Mouse (Mus musculus): ENCODE measurements around the gene Plin4. TPM values are rescaled to one million over a fixed set of nuclear protein-coding genes. Genes with fewer than 3 reads are reported as not detected.
"Not testable (repeated sequence)": the region's sequence is repeated elsewhere in the genome, so short reads cannot be mapped to it uniquely, and the experiment has no call there.

Gene Plin4
- polyA plus RNA-seq, 1 experiment from 2014 or later: 0.05 TPM

DNA sequence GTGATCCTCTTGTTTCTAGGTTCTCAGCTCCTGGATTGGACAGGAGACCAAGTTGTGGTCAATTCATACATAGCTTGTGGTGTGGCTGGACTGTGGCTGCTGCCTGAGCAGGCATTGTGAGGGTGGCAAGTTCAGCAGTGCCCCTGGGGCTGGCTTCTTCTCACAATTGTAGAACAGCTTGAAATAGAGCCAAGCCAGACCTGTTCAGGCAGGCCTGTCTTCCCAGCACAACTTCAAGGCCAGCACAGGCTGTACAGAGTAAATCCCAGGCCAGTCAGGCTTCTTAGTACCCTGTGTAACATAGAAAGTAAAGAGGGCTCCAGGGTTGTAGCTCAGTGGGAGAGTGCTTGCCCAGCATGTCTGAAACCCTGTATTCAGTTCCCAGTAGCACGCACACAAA lies 16.8 kb downstream of the Plin4 start:
- no peak for ATAC-seq (ENCODE audit: low FRiP score, low read depth)
- H3K4me3 ChIP-seq: no peak overlapping the region
- no peak overlapping the region for H3K27ac ChIP-seq
- no peaks in the 10 kb centered on the region for H3K4me1 ChIP-seq
- WGBS: 94% methylated on average over 1 of the region's 1 CpGs
- H3K9me3 ChIP-seq: no peaks in the 10 kb centered on the region
- H3K36me3 ChIP-seq: peaks cover 69% of the 10 kb centered on the region
- no peak overlapping the region for H3K9ac ChIP-seq
- no peak overlapping the region for H3K4me2 ChIP-seq (replicated peaks)
- H3K27me3 ChIP-seq (replicated peaks): no peaks in the 10 kb centered on the region

DNA sequence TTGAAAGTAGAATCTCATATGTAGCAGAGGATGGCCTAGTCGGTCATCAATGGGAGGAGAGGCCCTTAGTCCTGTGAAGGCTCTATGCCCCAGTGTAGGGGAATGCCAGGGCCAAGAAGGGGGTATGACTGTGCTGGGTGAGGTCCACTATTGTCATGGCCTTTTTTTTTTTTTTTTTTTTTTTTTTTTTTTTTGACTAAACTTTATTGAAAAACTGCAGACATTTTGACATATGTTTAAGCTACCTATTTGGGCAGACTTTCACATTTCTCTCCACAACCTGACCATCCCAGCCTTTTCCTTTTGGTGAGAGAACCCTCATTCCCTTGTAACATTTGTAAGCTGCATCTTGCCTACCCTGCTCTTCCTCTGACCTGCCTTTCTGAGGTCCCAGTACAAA lies 17.3 kb downstream of the Plin4 start:
- WGBS: 89% methylated on average over 1 of the region's 1 CpGs
- no peak for ATAC-seq (ENCODE audit: low FRiP score, low read depth)

DNA sequence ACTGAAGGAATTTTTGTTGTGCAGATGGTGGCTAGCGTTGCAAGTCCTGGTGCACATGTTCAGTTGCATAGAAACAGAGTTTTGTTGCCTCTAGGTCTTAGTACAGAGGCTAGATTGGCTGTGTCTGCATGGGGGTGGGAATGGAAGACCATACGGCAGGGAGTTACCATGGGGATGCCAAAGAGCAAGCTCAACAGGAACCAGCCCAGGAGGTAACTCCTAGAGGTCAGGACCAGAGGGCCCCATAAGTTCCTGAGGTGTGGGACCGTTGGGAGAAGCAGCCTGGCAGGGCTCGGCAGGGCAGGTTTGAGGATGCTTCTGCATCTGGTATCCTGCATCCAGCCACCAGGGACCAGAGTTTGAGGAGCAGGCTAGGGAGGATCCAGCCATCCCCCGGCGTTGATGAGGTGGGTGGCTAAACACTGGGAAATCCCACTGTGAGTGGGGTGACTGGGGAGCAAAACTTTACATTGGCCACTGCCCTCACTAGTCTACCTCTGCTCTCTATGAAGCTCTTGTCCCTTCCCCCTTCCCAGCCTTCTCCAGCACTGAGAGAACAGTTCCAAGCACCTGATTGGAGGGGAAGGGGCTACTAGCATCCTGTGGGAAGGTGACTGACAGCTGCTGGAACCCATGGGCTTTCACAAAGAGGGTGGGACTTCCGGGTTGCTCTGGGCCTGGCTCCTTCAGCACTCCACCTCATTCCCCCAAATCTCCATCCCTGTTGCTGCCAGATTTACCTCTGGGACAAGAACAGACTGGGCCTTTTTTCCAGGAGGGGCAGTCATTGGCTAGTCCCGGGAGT lies 28.6 kb downstream of the Plin4 start:
- H3K4me1 ChIP-seq: peaks cover 25% of the 10 kb centered on the region
- ATAC-seq (ENCODE audit: low FRiP score, low read depth): peak; percentile 25
- peak overlapping the region; percentile 96 for H3K4me2 ChIP-seq (replicated peaks)
- peaks cover 21% of the 10 kb centered on the region for H3K36me3 ChIP-seq
- H3K27ac ChIP-seq: no peak overlapping the region
- H3K9ac ChIP-seq: peak overlapping the region; percentile 88
- H3K4me3 ChIP-seq: peak overlapping the region; percentile 90
- no peaks in the 10 kb centered on the region for H3K9me3 ChIP-seq
- H3K27me3 ChIP-seq (replicated peaks): no peaks in the 10 kb centered on the region
- WGBS: 9% methylated on average over 8 of the region's 8 CpGs

More for the DNA sequence above, 17.3 kb downstream of the Plin4 start:
- Histone ChIP-seq H3K36me3 (peaks cover 64% of the 10 kb centered on the region), H3K9ac (no peak overlapping the region), H3K9me3 (no peaks in the 10 kb centered on the region), H3K4me1 (no peaks in the 10 kb centered on the region), H3K4me2 (replicated peaks) (no peak overlapping the region), H3K27ac (no peak overlapping the region), H3K27me3 (replicated peaks) (no peaks in the 10 kb centered on the region), H3K4me3 (no peak overlapping the region)

GRCm38 (mm10) chr17:56079921-56080320 lies 29.7 kb downstream of the Plin4 start:
- WGBS: 4% methylated on average over 11 of the region's 11 CpGs
- peak overlapping the region; percentile 90 for H3K4me3 ChIP-seq
- H3K4me1 ChIP-seq: peaks cover 33% of the 10 kb centered on the region
- ATAC-seq (ENCODE audit: low FRiP score, low read depth): no peak; the same call in 1 of the 2 replicates
- H3K36me3 ChIP-seq: peaks cover 16% of the 10 kb centered on the region
- no peaks in the 10 kb centered on the region for H3K9me3 ChIP-seq
- H3K27ac ChIP-seq: peak overlapping the region; percentile 57; the same call in 1 of the 2 replicates
- H3K9ac ChIP-seq: peak overlapping the region; percentile 88
- H3K27me3 ChIP-seq (replicated peaks): no peaks in the 10 kb centered on the region
- peak overlapping the region; percentile 96 for H3K4me2 ChIP-seq (replicated peaks)

DNA sequence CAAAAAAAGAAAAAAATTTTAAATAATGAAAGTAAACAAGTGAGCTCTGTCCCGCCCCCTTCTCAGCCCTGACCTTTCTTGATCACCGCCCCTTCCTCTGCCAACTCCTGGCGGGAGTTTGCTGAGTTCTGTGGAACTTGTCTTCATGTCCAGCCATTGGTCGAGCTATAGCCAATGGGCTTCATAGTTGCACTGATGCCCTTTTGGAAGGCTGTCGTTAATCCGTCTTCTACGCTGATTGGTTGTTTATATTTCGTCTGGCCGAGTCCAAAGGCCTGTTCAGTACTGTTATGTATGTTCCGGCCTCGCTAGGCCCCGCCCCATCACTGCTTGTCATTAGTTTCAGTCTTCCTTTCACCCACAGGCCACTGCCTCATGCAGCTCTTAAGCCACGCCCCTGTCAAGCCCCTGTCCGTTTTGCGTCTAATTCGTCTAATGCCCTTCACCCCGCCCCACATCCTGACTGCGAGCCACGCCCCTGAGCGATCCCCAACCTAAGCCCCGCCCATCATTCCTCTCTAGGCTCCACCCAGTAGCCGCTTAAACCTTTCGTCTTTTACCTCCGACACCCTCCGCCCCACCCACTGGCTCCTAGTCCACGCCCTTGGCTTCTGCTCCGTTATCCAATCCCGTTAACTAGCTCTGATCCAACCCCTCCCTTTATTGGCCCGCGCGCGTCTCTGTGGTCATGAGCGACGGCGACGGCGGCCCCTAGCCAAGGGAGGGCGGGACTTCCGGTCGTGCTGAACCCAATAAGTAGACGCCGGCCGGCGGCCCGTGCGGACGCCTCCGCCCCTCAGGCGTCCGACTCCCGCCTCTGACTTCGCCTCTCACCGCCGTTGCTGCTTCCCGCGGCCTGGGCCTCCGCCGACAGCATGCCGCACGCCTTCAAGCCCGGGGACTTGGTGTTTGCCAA lies 30.5 kb downstream of the Plin4 start, which contains the start of gene Hdgfl2:
Gene Hdgfl2, plus strand, starts transcription at position 755 of the 916 bp plus-strand sequence.
- peak; percentile 93 for ATAC-seq (ENCODE audit: low FRiP score, low read depth)
- Histone ChIP-seq H3K4me1 (peaks cover 38% of the 10 kb centered on the region), H3K4me2 (replicated peaks) (peak within 1 kb of the TSS; percentile 96), H3K9me3 (no peaks in the 10 kb centered on the region), H3K27ac (peak within 1 kb of the TSS; percentile 57; the same call in 1 of the 2 replicates), H3K9ac (peak within 1 kb of the TSS; percentile 88), H3K27me3 (replicated peaks) (no peaks in the 10 kb centered on the region), H3K36me3 (peaks cover 12% of the 10 kb centered on the region), H3K4me3 (peak within 1 kb of the TSS; percentile 90)
- WGBS: under 1% methylated on average over 61 of the region's 61 CpGs

- ATAC-seq (ENCODE audit: low FRiP score, low read depth); H3K9me3 ChIP-seq; H3K27ac ChIP-seq; H3K4me3 ChIP-seq; H3K9ac ChIP-seq; H3K27me3 ChIP-seq (replicated peaks); H3K36me3 ChIP-seq: not testable (repeated sequence)
- WGBS: 65% methylated on average over 9 of the region's 9 CpGs
- H3K4me2 ChIP-seq (replicated peaks): peak overlapping the region; percentile 96
- peaks cover 44% of the 10 kb centered on the region for H3K4me1 ChIP-seq
These were observed 31.2 kb downstream of the Plin4 start for GRCm38 (mm10) chr17:56078361-56078760.

DNA sequence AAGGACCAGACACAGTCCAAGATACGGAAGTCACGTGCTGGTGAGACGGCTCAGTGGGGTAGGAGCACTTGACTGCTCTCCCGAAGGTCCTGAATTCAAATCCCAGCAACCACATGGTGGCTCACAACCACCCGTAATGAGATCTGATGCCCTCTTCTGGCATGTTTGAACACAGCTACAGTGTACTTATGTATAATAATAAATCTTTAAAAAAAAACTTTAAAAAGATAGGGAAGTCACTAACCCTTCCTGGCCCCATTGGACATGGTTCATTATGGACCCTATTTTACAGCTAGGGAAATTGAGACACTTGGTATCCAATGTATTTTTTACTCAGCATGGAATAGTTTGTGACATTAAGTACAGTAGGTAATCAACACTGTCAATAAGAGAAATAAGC lies 32.1 kb downstream of the Plin4 start:
- no peak overlapping the region for H3K4me2 ChIP-seq (replicated peaks)
- no peak overlapping the region for H3K9ac ChIP-seq
- no peak for ATAC-seq (ENCODE audit: low FRiP score, low read depth)
- 91% methylated on average over 5 of the region's 5 CpGs for WGBS
- peaks cover 44% of the 10 kb centered on the region for H3K4me1 ChIP-seq
- peaks cover 12% of the 10 kb centered on the region for H3K36me3 ChIP-seq
- no peak overlapping the region for H3K4me3 ChIP-seq
- H3K27ac ChIP-seq: no peak overlapping the region
- H3K27me3 ChIP-seq (replicated peaks): no peaks in the 10 kb centered on the region
- H3K9me3 ChIP-seq: no peaks in the 10 kb centered on the region

DNA sequence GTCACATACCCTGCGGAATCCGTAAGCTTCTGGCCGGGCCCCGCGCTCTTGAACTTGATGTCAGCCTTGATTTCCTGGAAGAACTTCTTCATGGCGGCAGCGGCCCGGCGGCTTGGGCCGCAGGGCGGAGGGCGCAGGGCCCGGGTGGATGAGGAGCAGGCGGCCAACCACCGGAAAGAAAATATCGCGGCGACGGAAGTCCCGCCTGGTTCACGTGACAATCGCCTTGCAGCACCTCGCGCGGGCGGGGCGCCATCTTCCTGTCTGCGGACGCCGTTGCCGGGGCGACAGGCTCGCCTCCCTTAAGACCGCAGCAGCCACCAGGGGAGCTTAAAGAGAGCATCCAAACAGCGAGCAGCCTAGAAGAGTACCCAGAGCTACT lies 34.8 kb downstream of the Plin4 start, which contains the start of gene Ubxn6:
Gene Ubxn6, minus strand, starts transcription at position 202 of the 382 bp plus-strand sequence.
- ATAC-seq (ENCODE audit: low FRiP score, low read depth): peak; percentile 59
- H3K4me2 ChIP-seq (replicated peaks): peak within 1 kb of the TSS; percentile 78
- peaks cover 19% of the 10 kb centered on the region for H3K4me1 ChIP-seq
- H3K36me3 ChIP-seq: peaks cover 32% of the 10 kb centered on the region
- no peaks in the 10 kb centered on the region for H3K27me3 ChIP-seq (replicated peaks)
- peak within 1 kb of the TSS; percentile 82 for H3K4me3 ChIP-seq
- peak within 1 kb of the TSS; percentile 82 for H3K27ac ChIP-seq
- H3K9me3 ChIP-seq: no peaks in the 10 kb centered on the region
- peak within 1 kb of the TSS; percentile 82 for H3K9ac ChIP-seq
- WGBS: under 1% methylated on average over 35 of the region's 35 CpGs

GRCm38 (mm10) chr17:56074097-56074826 lies 35.3 kb downstream of the Plin4 start:
- H3K4me2 ChIP-seq (replicated peaks): peak overlapping the region; percentile 78
- H3K27me3 ChIP-seq (replicated peaks): no peaks in the 10 kb centered on the region
- peak; percentile 19 for ATAC-seq (ENCODE audit: low FRiP score, low read depth)
- peaks cover 19% of the 10 kb centered on the region for H3K4me1 ChIP-seq
- H3K36me3 ChIP-seq: peaks cover 38% of the 10 kb centered on the region
- H3K9ac ChIP-seq: peak overlapping the region; percentile 82
- peak overlapping the region; percentile 82 for H3K27ac ChIP-seq
- no peaks in the 10 kb centered on the region for H3K9me3 ChIP-seq
- WGBS: 9% methylated on average over 22 of the region's 22 CpGs
- peak overlapping the region; percentile 82 for H3K4me3 ChIP-seq

- no peak overlapping the region for H3K27ac ChIP-seq
- ATAC-seq (ENCODE audit: low FRiP score, low read depth): no peak
- peaks cover 58% of the 10 kb centered on the region for H3K36me3 ChIP-seq
- no peaks in the 10 kb centered on the region for H3K9me3 ChIP-seq
- no peak overlapping the region for H3K4me2 ChIP-seq (replicated peaks)
- H3K4me3 ChIP-seq: no peak overlapping the region
- no peak overlapping the region for H3K9ac ChIP-seq
- H3K27me3 ChIP-seq (replicated peaks): no peaks in the 10 kb centered on the region
- H3K4me1 ChIP-seq: peaks cover 19% of the 10 kb centered on the region
- WGBS: 85% methylated on average over 5 of the region's 5 CpGs
These were observed 37.4 kb downstream of the Plin4 start for GRCm38 (mm10) chr17:56072243-56072642.

- Histone ChIP-seq H3K9ac (no peak overlapping the region), H3K4me2 (replicated peaks) (no peak overlapping the region), H3K4me3 (no peak overlapping the region), H3K27me3 (replicated peaks) (no peaks in the 10 kb centered on the region), H3K9me3 (no peaks in the 10 kb centered on the region), H3K4me1 (peaks cover 19% of the 10 kb centered on the region), H3K36me3 (peaks cover 69% of the 10 kb centered on the region), H3K27ac (no peak overlapping the region)
- ATAC-seq (ENCODE audit: low FRiP score, low read depth): no peak
These were observed 38.5 kb downstream of the Plin4 start for GRCm38 (mm10) chr17:56071126-56071525.

All from neural tube, embryonic 12.5 days (tissue).